Mouse (Mus musculus): Measurements from ENCODE around the gene Prdx5.

Gene Prdx5

GRCm38 (mm10) chr19:6920741-6921636 lies 11.1 kb upstream of the Prdx5 start:
- in situ Hi-C loops (cut with MboI, MseI) = loop anchor here in 1 of 2 experiments (5.0 kb wide), 1 partner anchor 51 kb away; the partner anchor contains the start of gene Ppp1r14b

- in situ Hi-C loops (cut with MboI, MseI) = loop anchor here (5.0 to 10.0 kb wide), 2 partner anchors 52 to 235 kb away; partner anchors contain the start of gene Ppp1r14b (in 1 of the 2)
Measured at GRCm38 (mm10) chr19:6919876-6920740, 10.2 kb upstream of the Prdx5 start.

GRCm38 (mm10) chr19:6919431-6919830 lies 9.5 kb upstream of the Prdx5 start:
- in situ Hi-C loops (cut with MboI, MseI) = loop anchor here in 1 of 2 experiments (10.0 kb wide), 1 partner anchor 235 kb away; no protein-coding TSS in a partner anchor

GRCm38 (mm10) chr19:6918321-6918720 lies 8.4 kb upstream of the Prdx5 start:
- in situ Hi-C loops (cut with MboI, MseI) = loop anchor here in 1 of 2 experiments (10.0 kb wide), 1 partner anchor 234 kb away; no protein-coding TSS in a partner anchor

- in situ Hi-C loops (cut with MboI, MseI) = loop anchor here in 1 of 2 experiments (10.0 kb wide), 1 partner anchor 232 kb away; no protein-coding TSS in a partner anchor
Measured at GRCm38 (mm10) chr19:6916496-6916895, 6.6 kb upstream of the Prdx5 start.

GRCm38 (mm10) chr19:6915276-6915675 lies 5.4 kb upstream of the Prdx5 start:
- in situ Hi-C loops (cut with MboI, MseI) = loop anchor here in 1 of 2 experiments (10.0 kb wide), 1 partner anchor 230 kb away; no protein-coding TSS in a partner anchor

- in situ Hi-C loops (cut with MboI, MseI) = loop anchor here (5.0 to 10.0 kb wide), 2 partner anchors 42 to 230 kb away; no protein-coding TSS in a partner anchor
Measured at GRCm38 (mm10) chr19:6914540-6914939, 4.6 kb upstream of the Prdx5 start.

GRCm38 (mm10) chr19:6913991-6914390 lies 4.1 kb upstream of the Prdx5 start:
- in situ Hi-C loops (cut with MboI, MseI) = loop anchor here (5.0 to 10.0 kb wide), 2 partner anchors 42 to 229 kb away; no protein-coding TSS in a partner anchor

GRCm38 (mm10) chr19:6913036-6913435 lies 3.1 kb upstream of the Prdx5 start:
- in situ Hi-C loops (cut with MboI, MseI) = loop anchor here (5.0 to 10.0 kb wide), 2 partner anchors 41 to 228 kb away; no protein-coding TSS in a partner anchor

- in situ Hi-C loops (cut with MboI, MseI) = loop anchor here (5.0 to 10.0 kb wide), 2 partner anchors 40 to 228 kb away; no protein-coding TSS in a partner anchor
Measured at GRCm38 (mm10) chr19:6912205-6912970, 2.5 kb upstream of the Prdx5 start.

GRCm38 (mm10) chr19:6911101-6912074 lies 1.5 kb upstream of the Prdx5 start:
- in situ Hi-C loops (cut with MboI, MseI) = loop anchor here (5.0 to 10.0 kb wide), 2 partner anchors 39 to 227 kb away; no protein-coding TSS in a partner anchor

GRCm38 (mm10) chr19:6910306-6910705 lies 400 bp upstream of the Prdx5 start:
- in situ Hi-C loops (cut with MboI, MseI) = loop anchor here (5.0 to 10.0 kb wide), 2 partner anchors 38 to 226 kb away; no protein-coding TSS in a partner anchor

GRCm38 (mm10) chr19:6909021-6909420 lies 885 bp downstream of the Prdx5 start:
- in situ Hi-C loops (cut with MboI, MseI) = loop anchor here in 1 of 2 experiments (10.0 kb wide), 1 partner anchor 1794 kb away; the partner anchor contains the start of gene Klc2

GRCm38 (mm10) chr19:6907811-6908540 lies 1.9 kb downstream of the Prdx5 start:
- in situ Hi-C loops (cut with MboI, MseI) = loop anchor here in 1 of 2 experiments (10.0 kb wide), 1 partner anchor 1793 kb away; the partner anchor contains the start of gene Klc2

GRCm38 (mm10) chr19:6907094-6907493 lies 2.8 kb downstream of the Prdx5 start:
- in situ Hi-C loops (cut with MboI, MseI) = loop anchor here in 1 of 2 experiments (10.0 kb wide), 1 partner anchor 1792 kb away; the partner anchor contains the start of gene Klc2

- in situ Hi-C loops (cut with MboI, MseI) = loop anchor here in 1 of 2 experiments (10.0 kb wide), 1 partner anchor 1791 kb away; the partner anchor contains the start of gene Klc2
Measured at GRCm38 (mm10) chr19:6906199-6906598, 3.7 kb downstream of the Prdx5 start.

GRCm38 (mm10) chr19:6905498-6906159 lies 4.3 kb downstream of the Prdx5 start:
- in situ Hi-C loops (cut with MboI, MseI) = loop anchor here in 1 of 2 experiments (10.0 kb wide), 1 partner anchor 1791 kb away; the partner anchor contains the start of gene Klc2

Measured in T-helper 17 cell (primary cell).